Mouse (Mus musculus) heart, embryonic 11.5 days (tissue): Measurements from ENCODE around the gene Dnajc8. TPM values are rescaled to one million over a fixed set of nuclear protein-coding genes. Genes with fewer than 3 reads are reported as not detected.
A peak's percentile ranks its signal among the peaks of the same experiment; 100 is the strongest.

Experiments used
- ATAC-seq: fragments of 200-750 bp; cut with Nextera tagmentation; replicated peaks from 2 replicates; pipeline ENCODE4 v1.8.0; 2017; ENCODE audit warnings: moderate library complexity; ENCODE audit not compliant: insufficient number of reproducible peaks, low FRiP score, low TSS enrichment
- H3K27ac ChIP-seq: fragments of 300-500 bp; sonication (generic); 2 replicates; pipeline ENCODE4 v1.5.1; 2014; ENCODE audit warnings: mild to moderate bottlenecking, low read depth, low read length
- H3K27me3 ChIP-seq: fragments of 300-500 bp; sonication (generic); 2 replicates; pipeline ENCODE4 v1.6.1; 2014; ENCODE audit warnings: mild to moderate bottlenecking, low read length, mixed read lengths; ENCODE audit not compliant: control insufficient read depth, insufficient read depth
- H3K36me3 ChIP-seq: fragments of 300-500 bp; sonication (generic); 2 replicates; pipeline ENCODE4 v1.6.1; 2014; ENCODE audit warnings: mild to moderate bottlenecking, low read length, moderate library complexity, mixed read lengths; ENCODE audit not compliant: control insufficient read depth, insufficient read depth
- H3K4me1 ChIP-seq: fragments of 300-500 bp; sonication (generic); 2 replicates; pipeline ENCODE4 v1.6.1; 2014; ENCODE audit warnings: low read length; ENCODE audit not compliant: control insufficient read depth, insufficient read depth
- H3K4me2 ChIP-seq: fragments of 300-500 bp; sonication (generic); 2 replicates; pipeline ENCODE4 v1.6.1; 2014; ENCODE audit warnings: mild to moderate bottlenecking, moderate library complexity
- H3K4me3 ChIP-seq: fragments of 300-500 bp; sonication (generic); 2 replicates; pipeline ENCODE4 v1.5.1; 2014; ENCODE audit warnings: low read depth, low read length
- H3K9ac ChIP-seq: fragments of 300-500 bp; sonication (generic); 2 replicates; pipeline ENCODE4 v1.6.1; 2014; ENCODE audit warnings: mild to moderate bottlenecking, low read depth, low read length, moderate library complexity
- H3K9me3 ChIP-seq: fragments of 300-500 bp; sonication (generic); replicated peaks from 2 replicates; pipeline ENCODE4 v1.6.1; 2016; ENCODE audit warnings: low read length; ENCODE audit not compliant: control insufficient read depth
- WGBS: fragments of 180-500 bp; shearing (Covaris S2); extraction: QIAGEN DNeasy Blood & Tissue Kit; methylation state at CpG from one replicate; pipeline ENCODE4 v1.1.7; 2014; ENCODE audit not compliant: insufficient replicate concordance; 5-methylcytosine and 5-hydroxymethylcytosine counted together
- polyA plus RNA-seq: library from polyadenylated mRNA; unstranded; fragments of >200 nt; fragmentation: Nextera tagmentation; extraction: Ambion mirVana; gene quantifications from 2 replicates; pipeline ENCODE4 v1.2.1, GENCODE M21; 2014

Dnajc8 gene
- polyA plus RNA-seq, 1 experiment from 2014 or later, result 157 TPM

DNA sequence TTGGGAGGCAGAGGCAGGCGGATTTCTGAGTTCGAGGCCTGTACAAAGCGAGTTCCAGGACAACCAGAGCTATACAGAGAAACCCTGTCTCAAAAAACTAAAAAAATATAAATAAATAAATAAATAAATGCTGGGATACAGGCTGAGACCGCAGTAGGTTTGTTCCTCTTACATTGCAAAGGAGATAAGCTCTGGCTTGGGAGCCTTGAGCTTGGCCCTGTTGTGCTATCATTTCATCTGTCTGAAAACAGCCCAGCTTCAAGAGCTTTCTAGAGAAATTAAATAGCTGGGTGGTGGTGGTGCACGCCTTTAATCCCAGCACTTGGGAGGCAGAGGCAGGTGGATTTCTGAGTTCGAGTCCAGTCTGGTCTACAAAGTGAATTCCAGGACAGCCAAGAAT is 33.7 kb upstream of the Dnajc8 start:
- no peaks in the 10 kb centered on the region for H3K27me3 ChIP-seq
- no peaks in the 10 kb centered on the region for H3K9me3 ChIP-seq
- peaks cover 8% of the 10 kb centered on the region for H3K36me3 ChIP-seq
- no peak overlapping the region for H3K27ac ChIP-seq
- no peak overlapping the region for H3K9ac ChIP-seq
- no peak overlapping the region for H3K4me3 ChIP-seq
- no peak for ATAC-seq
- H3K4me2 ChIP-seq, result no peak overlapping the region
- peaks cover 8% of the 10 kb centered on the region for H3K4me1 ChIP-seq
- 90% methylated on average over 6 of the region's 6 CpGs for WGBS

DNA sequence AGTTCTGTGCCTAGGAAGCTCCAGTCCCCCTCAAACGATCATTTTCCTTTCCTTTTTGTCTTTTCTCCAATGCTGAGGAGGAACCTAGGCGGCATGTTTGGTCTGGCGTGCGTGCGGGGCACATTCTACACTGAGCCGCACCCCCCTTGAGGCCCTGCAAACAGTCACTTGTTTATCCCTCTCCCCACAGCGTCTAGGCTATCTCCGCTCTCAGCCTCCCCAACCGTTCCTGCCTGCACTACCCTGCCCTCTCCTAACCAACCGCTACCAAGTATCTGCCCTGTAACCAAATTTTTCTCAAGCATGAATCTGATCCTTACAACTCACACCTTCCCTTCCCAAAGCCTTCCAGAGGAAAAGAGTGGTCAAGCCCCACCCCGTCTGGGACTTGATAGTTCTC is 32.0 kb upstream of the Dnajc8 start:
- Histone ChIP-seq H3K4me3 (no peak overlapping the region), H3K9me3 (no peaks in the 10 kb centered on the region), H3K27me3 (no peaks in the 10 kb centered on the region), H3K27ac (no peak overlapping the region), H3K9ac (no peak overlapping the region), H3K4me1 (peaks cover 10% of the 10 kb centered on the region), H3K36me3 (peaks cover 8% of the 10 kb centered on the region; the same call in 1 of the 2 replicates), H3K4me2 (no peak overlapping the region)
- ATAC-seq, result no peak
- 72% methylated on average over 11 of the region's 11 CpGs for WGBS

DNA sequence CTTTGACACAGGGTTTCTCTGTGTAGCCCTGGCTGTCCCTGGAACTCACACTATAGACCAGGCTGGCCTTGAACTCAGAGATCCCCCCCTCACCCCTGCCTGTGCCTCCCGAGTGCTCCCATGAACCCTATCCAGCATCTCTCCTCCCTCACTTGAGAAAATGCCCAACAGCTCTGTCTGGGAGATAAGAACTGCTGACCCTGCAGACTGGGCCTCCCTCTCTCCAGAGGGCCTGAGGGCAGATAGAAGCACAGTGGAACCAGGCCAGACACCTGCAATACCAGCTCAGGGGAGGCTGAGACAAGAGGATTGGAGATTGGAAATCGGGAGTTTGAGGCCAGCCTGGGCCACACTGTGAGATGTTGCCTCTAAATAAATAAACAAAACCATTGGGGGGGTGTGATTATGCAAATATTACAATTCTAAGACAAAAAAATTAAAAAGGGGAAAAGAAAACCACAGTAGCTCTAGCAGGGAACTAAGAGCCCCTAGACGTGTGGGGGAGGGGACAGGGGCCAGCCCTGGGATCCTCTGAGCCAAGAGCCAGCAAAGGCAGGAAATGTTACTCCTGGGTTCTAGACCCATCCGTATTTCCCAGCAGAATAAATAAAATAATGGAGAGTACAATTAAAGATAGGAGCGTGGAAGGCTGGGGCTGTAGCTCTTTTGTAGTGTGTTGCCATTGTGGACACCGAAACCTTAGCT is 30.2 kb upstream of the Dnajc8 start:
- H3K27ac ChIP-seq, result no peak overlapping the region
- H3K4me1 ChIP-seq, result peaks cover 14% of the 10 kb centered on the region
- H3K36me3 ChIP-seq, result no peaks in the 10 kb centered on the region
- ATAC-seq, result no peak
- no peaks in the 10 kb centered on the region for H3K9me3 ChIP-seq
- H3K9ac ChIP-seq, result no peak overlapping the region
- H3K27me3 ChIP-seq, result no peaks in the 10 kb centered on the region
- 54% methylated on average over 6 of the region's 6 CpGs for WGBS
- no peak overlapping the region for H3K4me2 ChIP-seq
- H3K4me3 ChIP-seq, result no peak overlapping the region

DNA sequence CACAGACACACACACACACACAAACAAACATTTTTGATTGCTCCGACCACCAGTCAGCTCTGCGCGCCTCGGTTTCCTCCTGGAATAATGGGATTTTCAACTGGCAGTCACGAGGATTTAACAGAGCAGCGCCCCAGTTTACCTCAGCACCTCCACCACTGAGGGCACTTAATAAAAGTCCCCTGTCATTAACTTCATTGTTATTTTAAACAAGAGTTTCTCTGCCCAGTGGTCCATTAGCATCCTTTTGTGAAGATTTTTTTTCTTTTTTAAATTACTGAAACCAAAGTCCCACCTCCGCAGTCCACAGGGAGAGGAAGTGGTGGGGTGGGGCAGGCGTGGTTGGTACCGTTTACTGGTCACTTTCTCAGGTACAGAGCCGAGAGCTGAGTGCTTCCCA is 29.6 kb upstream of the Dnajc8 start:
- no peak overlapping the region for H3K9ac ChIP-seq
- no peak overlapping the region for H3K27ac ChIP-seq
- H3K36me3 ChIP-seq, result no peaks in the 10 kb centered on the region
- H3K4me2 ChIP-seq, result no peak overlapping the region
- ATAC-seq, result no peak
- no peak overlapping the region for H3K4me3 ChIP-seq
- H3K27me3 ChIP-seq, result no peaks in the 10 kb centered on the region
- 61% methylated on average over 10 of the region's 10 CpGs for WGBS
- H3K9me3 ChIP-seq, result no peaks in the 10 kb centered on the region
- H3K4me1 ChIP-seq, result peaks cover 14% of the 10 kb centered on the region

DNA sequence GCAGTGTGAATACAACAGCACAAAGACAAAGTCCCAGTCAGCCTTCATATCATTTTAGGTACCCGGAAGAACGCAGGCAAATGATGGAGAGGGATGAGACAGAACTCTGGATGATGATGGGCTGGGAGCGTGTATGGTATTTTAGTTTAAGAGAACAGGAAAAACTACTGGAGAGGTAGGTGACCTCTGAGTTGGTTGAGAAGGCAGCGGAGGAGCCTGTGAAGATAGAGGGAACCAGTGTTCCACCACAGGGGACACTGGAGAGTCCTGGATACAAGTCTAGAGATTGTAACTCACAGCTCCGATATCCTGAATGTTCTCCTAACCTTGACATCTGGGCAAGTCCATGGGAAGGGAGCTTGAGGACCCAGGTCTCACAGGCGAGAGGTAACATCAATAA is 29.1 kb upstream of the Dnajc8 start:
- Histone ChIP-seq H3K9ac (no peak overlapping the region), H3K9me3 (no peaks in the 10 kb centered on the region), H3K27ac (no peak overlapping the region), H3K4me3 (no peak overlapping the region), H3K4me2 (no peak overlapping the region), H3K36me3 (no peaks in the 10 kb centered on the region), H3K27me3 (no peaks in the 10 kb centered on the region), H3K4me1 (peaks cover 14% of the 10 kb centered on the region)
- ATAC-seq, result no peak
- 80% methylated on average over 6 of the region's 6 CpGs for WGBS

DNA sequence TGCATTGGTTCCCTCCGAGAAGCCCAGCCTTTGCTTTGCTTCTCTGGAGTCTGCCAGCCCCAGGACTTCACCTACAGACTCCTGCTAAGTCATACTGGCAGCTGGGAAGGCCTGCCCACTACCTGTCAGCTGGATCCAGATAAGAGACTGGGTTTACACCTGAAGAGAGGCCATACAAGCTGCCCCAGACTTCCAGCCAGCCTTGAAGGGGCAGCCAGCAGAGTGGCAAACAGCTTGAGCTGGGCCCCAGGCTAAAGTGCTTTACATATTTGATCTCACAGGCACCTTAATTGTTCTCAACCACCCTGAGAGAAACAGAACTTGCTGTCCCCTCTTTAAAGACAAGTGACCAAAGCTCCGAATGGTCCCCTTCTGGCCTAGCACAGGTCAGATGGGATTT is 28.1 kb upstream of the Dnajc8 start:
- 34% methylated on average over 2 of the region's 2 CpGs for WGBS
- Histone ChIP-seq H3K9me3 (no peaks in the 10 kb centered on the region), H3K9ac (no peak overlapping the region), H3K36me3 (no peaks in the 10 kb centered on the region), H3K4me3 (no peak overlapping the region), H3K27ac (no peak overlapping the region), H3K27me3 (no peaks in the 10 kb centered on the region), H3K4me2 (peak overlapping the region; percentile 5; the same call in 1 of the 2 replicates), H3K4me1 (peaks cover 14% of the 10 kb centered on the region)
- no peak for ATAC-seq

DNA sequence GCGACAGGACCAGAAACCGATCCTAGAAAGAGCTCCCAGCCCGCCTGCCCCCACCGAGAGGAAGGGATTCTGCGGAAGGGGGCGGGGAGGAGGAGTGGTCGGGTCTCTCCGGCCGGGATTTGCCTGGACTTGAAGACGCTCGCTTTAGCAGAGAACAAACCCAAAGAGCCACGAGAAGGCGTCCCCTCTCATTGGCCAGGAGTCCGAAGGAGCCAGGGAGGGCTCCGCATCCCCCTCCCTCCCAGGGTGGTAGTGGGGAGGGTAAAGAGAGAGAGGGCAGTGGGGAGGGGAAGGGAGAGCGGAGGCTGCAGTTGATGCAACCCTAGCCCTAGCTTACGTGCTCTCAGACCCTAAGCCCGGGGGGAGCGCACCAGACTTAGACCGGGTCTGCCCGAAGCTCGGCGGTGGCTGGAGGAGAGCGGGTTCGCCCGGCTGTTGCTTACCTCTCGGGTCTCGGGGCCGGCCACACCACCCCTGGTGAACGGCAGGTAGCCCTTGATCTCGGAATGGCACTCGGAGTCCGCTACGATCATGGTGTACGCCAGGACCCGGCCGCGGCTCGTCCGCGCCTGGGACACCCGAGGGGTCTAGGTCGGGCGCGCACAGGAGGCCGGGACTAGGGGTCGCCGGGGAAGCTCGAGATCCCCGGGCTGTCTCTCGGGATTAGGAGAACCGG is 25.6 kb upstream of the Dnajc8 start:
- WGBS, result under 1% methylated on average over 52 of the region's 52 CpGs

DNA sequence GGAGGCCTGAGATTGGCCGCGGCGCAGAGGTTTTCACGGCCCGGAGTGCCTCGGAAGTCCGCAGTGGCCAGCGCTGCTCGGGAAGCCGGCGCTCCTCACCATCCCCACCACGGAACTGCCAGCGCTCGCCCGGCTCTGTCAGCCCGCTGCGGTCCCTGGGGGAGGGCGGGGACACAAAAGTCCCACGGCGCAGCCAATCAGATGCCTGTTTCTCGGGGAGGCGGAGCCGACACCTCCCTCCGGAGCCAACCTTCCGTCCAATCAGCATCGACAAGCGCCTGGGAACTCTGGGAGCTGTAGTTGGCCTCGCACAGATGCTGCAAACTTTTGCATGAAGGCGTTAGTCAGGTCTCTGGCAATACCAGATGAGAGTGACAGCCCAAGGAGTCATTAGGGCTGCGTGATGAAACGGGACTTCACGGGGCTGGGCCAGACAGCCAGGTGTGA is 25.0 kb upstream of the Dnajc8 start, which contains the start of gene Sesn2:
TSS of gene Sesn2 (minus strand) at position 150 of the 447 bp plus-strand sequence.
- Histone ChIP-seq H3K4me1 (peaks cover 15% of the 10 kb centered on the region), H3K27me3 (no peaks in the 10 kb centered on the region), H3K27ac (peak within 1 kb of the TSS; percentile 71), H3K36me3 (no peaks in the 10 kb centered on the region), H3K4me2 (peak within 1 kb of the TSS; percentile 85), H3K9ac (peak within 1 kb of the TSS; percentile 70), H3K4me3 (peak within 1 kb of the TSS; percentile 68), H3K9me3 (no peaks in the 10 kb centered on the region)
- under 1% methylated on average over 32 of the region's 32 CpGs for WGBS
- ATAC-seq, result peak; percentile 88

More for the DNA sequence above, 25.6 kb upstream of the Dnajc8 start:
- Histone ChIP-seq H3K27ac (peak overlapping the region; percentile 71), H3K9me3 (no peaks in the 10 kb centered on the region), H3K4me1 (peaks cover 21% of the 10 kb centered on the region), H3K4me2 (peak overlapping the region; percentile 85), H3K27me3 (no peaks in the 10 kb centered on the region), H3K36me3 (no peaks in the 10 kb centered on the region), H3K4me3 (peak overlapping the region; percentile 68), H3K9ac (peak overlapping the region; percentile 70)
- peak; percentile 68 for ATAC-seq
